In the genomic region with DNA sequence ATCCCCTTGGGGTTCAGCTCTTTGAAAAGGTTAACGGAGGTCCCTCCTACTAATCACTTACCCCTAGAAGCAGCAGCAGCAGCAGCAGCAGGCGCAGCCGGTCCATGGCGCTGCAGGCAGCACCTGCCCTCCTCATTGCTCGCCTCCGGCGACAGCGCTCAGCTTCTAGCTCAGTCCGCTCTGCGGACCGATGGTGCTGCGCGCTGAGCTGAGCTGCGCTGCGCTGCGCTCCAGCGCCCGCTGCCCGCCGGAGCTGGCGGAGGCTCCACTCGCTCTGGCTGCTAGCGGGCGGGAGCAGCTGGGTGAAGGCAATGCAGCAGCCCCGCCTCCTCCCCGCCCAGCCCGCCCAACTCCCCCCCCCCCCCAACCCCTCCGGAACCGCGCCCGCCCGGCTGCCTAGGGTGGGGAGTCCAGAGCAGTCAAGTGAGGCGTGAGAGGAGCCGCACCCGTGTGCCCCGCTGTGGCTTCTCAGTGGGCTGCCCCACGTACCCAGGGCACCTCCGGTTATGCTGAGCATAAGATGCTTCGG, we compare ENCODE assay signal across 8 mouse cellular contexts. TPM values are rescaled to one million over a fixed set of nuclear protein-coding genes. Genes with fewer than 3 reads are reported as not detected.
DNase-seq lines count a peak whose midpoint lies in the region; ATAC-seq and TF ChIP-seq lines count a peak whose summit lies in the region.

Ngfr (minus strand) TSS at position 313 of the 529 bp plus-strand sequence.

- H3K27ac ChIP-seq in heart, embryonic 10.5 days, result peak within 1 kb of the TSS; percentile 38; the same call in 1 of the 2 replicates
- no peak within 1 kb of the TSS for H3K27ac ChIP-seq in lung, postnatal 0 days (ENCODE audit: low read length)

- peaks cover 100% of the 10 kb centered on the region for H3K27me3 ChIP-seq in heart, embryonic 10.5 days (ENCODE audit: insufficient read depth, poor library complexity, severe bottlenecking)
- H3K27me3 ChIP-seq in lung, postnatal 0 days (replicated peaks; ENCODE audit: insufficient read depth, low read length), result peaks cover 51% of the 10 kb centered on the region

- peak within 1 kb of the TSS; percentile 59 for H3K4me3 ChIP-seq in heart, embryonic 10.5 days
- peak within 1 kb of the TSS; percentile 30 for H3K4me3 ChIP-seq in lung, postnatal 0 days (ENCODE audit: low read depth, low read length)

- peaks cover 41% of the 10 kb centered on the region for H3K4me1 ChIP-seq in heart, embryonic 10.5 days
- H3K4me1 ChIP-seq in lung, postnatal 0 days (ENCODE audit: insufficient read depth, low read depth, low read length), result peaks cover 17% of the 10 kb centered on the region

- ATAC-seq in lung, postnatal 0 days, result peak; percentile 63
- no peak for ATAC-seq in monocyte, adult 5-6 weeks (replicated peaks; ENCODE audit: insufficient number of reproducible peaks, low FRiP score, low TSS enrichment, poor library complexity, severe bottlenecking)

- 2% methylated on average over 34 of the region's 39 CpGs for WGBS in heart, embryonic 10.5 days
- WGBS in lung, postnatal 0 days, result 0% methylated on average over 35 of the region's 39 CpGs

- no peak; the same call in 1 of the 2 replicates for TF ChIP-seq CTCF in lung, postnatal 0 days (IDR thresholded peaks at IDR 0.05)

- no peak for TF ChIP-seq EP300 in lung, postnatal 0 days (IDR thresholded peaks at IDR 0.05)

- no peaks in the 10 kb centered on the region for H3K36me3 ChIP-seq in heart, embryonic 10.5 days
- no peaks in the 10 kb centered on the region for H3K36me3 ChIP-seq in lung, postnatal 0 days (ENCODE audit: insufficient read depth, low read length)

- peak within 1 kb of the TSS; percentile 55 for H3K4me2 ChIP-seq in lung, postnatal 0 days (replicated peaks; ENCODE audit: low read depth, low read length)

- no peaks in the 10 kb centered on the region for H3K9me3 ChIP-seq in heart, embryonic 10.5 days
- no peaks in the 10 kb centered on the region for H3K9me3 ChIP-seq in lung, postnatal 0 days (ENCODE audit: low read length)

- peak; percentile 65 for DNase-seq in right cerebral cortex, adult 18-20 months
- no peak for DNase-seq in right cerebral cortex, postnatal 36 days (ENCODE audit: low spot score in 2 of 2)
- DNase-seq in cerebellum, adult 9-11 months, result peak; percentile 13
- DNase-seq in heart, embryonic 10.5 days (ENCODE audit: low spot score), result no peak
- DNase-seq in kidney, postnatal 14 days, result peak; percentile 71
- peak; percentile 49 for DNase-seq in lung, postnatal 0 days (ENCODE audit: low spot score)
- peak; percentile 38 to 65 for DNase-seq in right cerebral cortex, postnatal 10 days (ENCODE audit: low spot score in 2 of 2)

- H3K9ac ChIP-seq in lung, postnatal 0 days (replicated peaks; ENCODE audit: low read depth), result no peak within 1 kb of the TSS

RNA-seq across cellular contexts. Expression of gene Ngfr, which starts in this region (rescaled TPM):
- polyA plus RNA-seq in heart, embryonic 10.5 days (2016; fragmentation: Nextera tagmentation; extraction: Ambion mirVana), result 4.5 and 9.9 TPM in 2 replicates
- 0.43 and 0.50 TPM in 2 replicates for polyA plus RNA-seq in lung, postnatal 0 days (2015; fragmentation: Nextera tagmentation; extraction: Ambion mirVana)
- total RNA-seq in monocyte, adult 5-6 weeks (2017), result 0.21 to 1.3 TPM (median 0.58 TPM) in 3 replicates

Comparison
In these comparisons a context has a peak if more than half of its experiments do, and no peak if none do; other contexts are left out.
1. DNase-seq: peak in right cerebral cortex, adult 18-20 months (single experiment), cerebellum, adult 9-11 months (single experiment), kidney, postnatal 14 days (single experiment) and right cerebral cortex, postnatal 10 days (2 of 2); none in right cerebral cortex, postnatal 36 days (0 of 2) and heart, embryonic 10.5 days (single experiment).
2. Peak in DNase-seq, ATAC-seq, H3K4me3 ChIP-seq and H3K4me2 ChIP-seq in lung, postnatal 0 days; RNA of the gene not detected or under 1 TPM.